Mouse (Mus musculus) hindbrain, embryonic 16.5 days (tissue): ENCODE measurements around the gene Ubash3a. TPM values are rescaled to one million over a fixed set of nuclear protein-coding genes. Genes with fewer than 3 reads are reported as not detected.

Source experiments
- ATAC-seq: fragments of 200-750 bp; cut with Nextera tagmentation; 2 replicates; pipeline ENCODE4 v1.8.0; 2017; ENCODE audit warnings: moderate TSS enrichment, moderate library complexity
- H3K27ac ChIP-seq: fragments of 300-500 bp; sonication (generic); 2 replicates; pipeline ENCODE4 v1.5.1; 2014; ENCODE audit warnings: low read depth, mild to moderate bottlenecking, control low read depth, low read length, moderate library complexity
- H3K27me3 ChIP-seq: fragments of 300-500 bp; sonication (generic); replicated peaks from 2 replicates; pipeline ENCODE4 v1.6.1; 2014; ENCODE audit warnings: low read length; ENCODE audit not compliant: control insufficient read depth, insufficient read depth
- H3K36me3 ChIP-seq: fragments of 300-500 bp; sonication (generic); 2 replicates; pipeline ENCODE4 v1.6.1; 2014; ENCODE audit warnings: mild to moderate bottlenecking, low read length, moderate library complexity, mixed read lengths; ENCODE audit not compliant: control insufficient read depth, insufficient read depth
- H3K4me1 ChIP-seq: fragments of 300-500 bp; sonication (generic); 2 replicates; pipeline ENCODE4 v1.6.1; 2014; ENCODE audit warnings: low read depth, low read length; ENCODE audit not compliant: control insufficient read depth, insufficient read depth
- H3K4me2 ChIP-seq: fragments of 300-500 bp; sonication (generic); 2 replicates; pipeline ENCODE4 v1.6.1; 2014; ENCODE audit warnings: mild to moderate bottlenecking, low read length, control low read depth, moderate library complexity
- H3K4me3 ChIP-seq: fragments of 300-500 bp; sonication (generic); 2 replicates; pipeline ENCODE4 v1.5.1; 2014; ENCODE audit warnings: mild to moderate bottlenecking, low read length, control low read depth, moderate library complexity
- H3K9ac ChIP-seq: fragments of 300-500 bp; sonication (generic); 2 replicates; pipeline ENCODE4 v1.6.1; 2014; ENCODE audit warnings: low read depth, mild to moderate bottlenecking, control low read depth, low read length, moderate library complexity
- H3K9me3 ChIP-seq: fragments of 300-500 bp; sonication (generic); 2 replicates; pipeline ENCODE4 v1.6.1; 2014; ENCODE audit warnings: mild to moderate bottlenecking, low read length, moderate library complexity; ENCODE audit not compliant: control insufficient read depth
- WGBS: fragments of 180-500 bp; shearing (Covaris S2); extraction: QIAGEN DNeasy Blood & Tissue Kit; methylation state at CpG from one replicate; pipeline ENCODE4 v1.1.7; 2014; 5-methylcytosine and 5-hydroxymethylcytosine counted together
- polyA plus RNA-seq: library from polyadenylated mRNA; unstranded; fragments of >200 nt; fragmentation: Nextera tagmentation; extraction: Ambion mirVana; gene quantifications from 2 replicates; pipeline ENCODE4 v1.2.1, GENCODE M21; 2015

Ubash3a gene
- polyA plus RNA-seq, 1 experiment from 2014 or later = not detected

GRCm38 (mm10) chr17:31226931-31227330, 19.3 kb downstream of the Ubash3a start:
- no peak for ATAC-seq
- Histone ChIP-seq H3K4me1 (no peaks in the 10 kb centered on the region), H3K9me3 (no peaks in the 10 kb centered on the region), H3K27ac (no peak overlapping the region), H3K9ac (no peak overlapping the region), H3K4me3 (no peak overlapping the region), H3K27me3 (no peaks in the 10 kb centered on the region), H3K36me3 (no peaks in the 10 kb centered on the region), H3K4me2 (no peak overlapping the region)
- WGBS = 87% methylated on average over 7 of the region's 7 CpGs

GRCm38 (mm10) chr17:31231780-31232179, 24.1 kb downstream of the Ubash3a start:
- no peak overlapping the region for H3K9ac ChIP-seq
- no peak overlapping the region for H3K27ac ChIP-seq
- no peaks in the 10 kb centered on the region for H3K9me3 ChIP-seq
- no peaks in the 10 kb centered on the region; the same call in 1 of the 2 replicates for H3K4me1 ChIP-seq
- no peak overlapping the region for H3K4me3 ChIP-seq
- 47% methylated on average over 6 of the region's 6 CpGs for WGBS
- H3K4me2 ChIP-seq = no peak overlapping the region
- H3K27me3 ChIP-seq = no peaks in the 10 kb centered on the region
- no peaks in the 10 kb centered on the region for H3K36me3 ChIP-seq
- ATAC-seq = no peak

- no peak overlapping the region for H3K9ac ChIP-seq
- no peaks in the 10 kb centered on the region for H3K9me3 ChIP-seq
- no peak for ATAC-seq
- no peaks in the 10 kb centered on the region for H3K36me3 ChIP-seq
- no peaks in the 10 kb centered on the region; the same call in 1 of the 2 replicates for H3K4me1 ChIP-seq
- H3K27me3 ChIP-seq = no peaks in the 10 kb centered on the region
- no peak overlapping the region for H3K27ac ChIP-seq
- 25% methylated on average over 8 of the region's 8 CpGs for WGBS
- H3K4me2 ChIP-seq = no peak overlapping the region
- H3K4me3 ChIP-seq = no peak overlapping the region
Observed at GRCm38 (mm10) chr17:31232251-31233010, 24.8 kb downstream of the Ubash3a start.

GRCm38 (mm10) chr17:31235915-31236314, 28.2 kb downstream of the Ubash3a start:
- no peaks in the 10 kb centered on the region for H3K27me3 ChIP-seq
- no peak overlapping the region for H3K9ac ChIP-seq
- H3K4me3 ChIP-seq = no peak overlapping the region
- H3K27ac ChIP-seq = no peak overlapping the region
- no peaks in the 10 kb centered on the region for H3K9me3 ChIP-seq
- no peak for ATAC-seq
- WGBS = 94% methylated on average over 1 of the region's 1 CpGs
- no peaks in the 10 kb centered on the region for H3K36me3 ChIP-seq
- H3K4me2 ChIP-seq = no peak overlapping the region
- H3K4me1 ChIP-seq = no peaks in the 10 kb centered on the region; the same call in 1 of the 2 replicates

GRCm38 (mm10) chr17:31238234-31239020, 30.8 kb downstream of the Ubash3a start:
- Histone ChIP-seq H3K4me2 (no peak overlapping the region), H3K9ac (no peak overlapping the region), H3K4me3 (no peak overlapping the region), H3K27me3 (no peaks in the 10 kb centered on the region), H3K9me3 (no peaks in the 10 kb centered on the region), H3K27ac (no peak overlapping the region), H3K4me1 (no peaks in the 10 kb centered on the region), H3K36me3 (no peaks in the 10 kb centered on the region)
- no peak for ATAC-seq
- 86% methylated on average over 7 of the region's 7 CpGs for WGBS

- Histone ChIP-seq H3K27ac (no peak overlapping the region), H3K9me3 (no peaks in the 10 kb centered on the region), H3K4me2 (no peak overlapping the region), H3K36me3 (no peaks in the 10 kb centered on the region), H3K4me1 (no peaks in the 10 kb centered on the region), H3K4me3 (no peak overlapping the region), H3K27me3 (no peaks in the 10 kb centered on the region), H3K9ac (no peak overlapping the region)
- 85% methylated on average over 8 of the region's 8 CpGs for WGBS
- no peak for ATAC-seq
Observed at GRCm38 (mm10) chr17:31241156-31241555, 33.5 kb downstream of the Ubash3a start.

GRCm38 (mm10) chr17:31242764-31243163, 35.1 kb downstream of the Ubash3a start:
- H3K27me3 ChIP-seq = no peaks in the 10 kb centered on the region
- no peaks in the 10 kb centered on the region for H3K36me3 ChIP-seq
- no peak overlapping the region for H3K4me2 ChIP-seq
- H3K9me3 ChIP-seq = no peaks in the 10 kb centered on the region
- WGBS = 0% methylated on average over 1 of the region's 1 CpGs
- H3K4me3 ChIP-seq = no peak overlapping the region
- H3K9ac ChIP-seq = no peak overlapping the region
- no peak overlapping the region for H3K27ac ChIP-seq
- H3K4me1 ChIP-seq = no peaks in the 10 kb centered on the region
- no peak for ATAC-seq

- no peaks in the 10 kb centered on the region for H3K36me3 ChIP-seq
- H3K9me3 ChIP-seq = no peaks in the 10 kb centered on the region
- no peak overlapping the region for H3K4me2 ChIP-seq
- H3K4me3 ChIP-seq = no peak overlapping the region
- no peak overlapping the region for H3K27ac ChIP-seq
- ATAC-seq = no peak
- WGBS = 82% methylated on average over 5 of the region's 5 CpGs
- H3K27me3 ChIP-seq = no peaks in the 10 kb centered on the region
- no peak overlapping the region for H3K9ac ChIP-seq
- no peaks in the 10 kb centered on the region for H3K4me1 ChIP-seq
Observed at GRCm38 (mm10) chr17:31245321-31245720, 37.6 kb downstream of the Ubash3a start.

GRCm38 (mm10) chr17:31247144-31247543, 39.5 kb downstream of the Ubash3a start:
- H3K4me1 ChIP-seq = no peaks in the 10 kb centered on the region
- 44% methylated on average over 5 of the region's 5 CpGs for WGBS
- ATAC-seq = no peak
- no peaks in the 10 kb centered on the region for H3K36me3 ChIP-seq
- H3K9ac ChIP-seq = no peak overlapping the region
- H3K27ac ChIP-seq = no peak overlapping the region
- H3K4me2 ChIP-seq = no peak overlapping the region
- no peaks in the 10 kb centered on the region for H3K9me3 ChIP-seq
- H3K4me3 ChIP-seq = no peak overlapping the region
- no peaks in the 10 kb centered on the region for H3K27me3 ChIP-seq
